Mouse (Mus musculus) cerebellum, adult 9-10 months (tissue): ENCODE results near the gene Mgat4b.

Experiments
- DNase-seq: peaks from one replicate; pipeline ENCODE4 v3.0.0; 2022

Gene Mgat4b

GRCm38 (mm10) chr11:50226406-50226805 lies 15.7 kb downstream of the Mgat4b start:
- DNase-seq: no peak

- no peak for DNase-seq
Measured at GRCm38 (mm10) chr11:50227226-50227625, 16.5 kb downstream of the Mgat4b start.

GRCm38 (mm10) chr11:50227736-50228135 lies 17.0 kb downstream of the Mgat4b start:
- peak; percentile 90 for DNase-seq

- peak; percentile 77 for DNase-seq
Measured at GRCm38 (mm10) chr11:50228772-50229171, 18.1 kb downstream of the Mgat4b start.

GRCm38 (mm10) chr11:50229252-50229910 lies 18.7 kb downstream of the Mgat4b start:
- DNase-seq: peak; percentile 97

DNA sequence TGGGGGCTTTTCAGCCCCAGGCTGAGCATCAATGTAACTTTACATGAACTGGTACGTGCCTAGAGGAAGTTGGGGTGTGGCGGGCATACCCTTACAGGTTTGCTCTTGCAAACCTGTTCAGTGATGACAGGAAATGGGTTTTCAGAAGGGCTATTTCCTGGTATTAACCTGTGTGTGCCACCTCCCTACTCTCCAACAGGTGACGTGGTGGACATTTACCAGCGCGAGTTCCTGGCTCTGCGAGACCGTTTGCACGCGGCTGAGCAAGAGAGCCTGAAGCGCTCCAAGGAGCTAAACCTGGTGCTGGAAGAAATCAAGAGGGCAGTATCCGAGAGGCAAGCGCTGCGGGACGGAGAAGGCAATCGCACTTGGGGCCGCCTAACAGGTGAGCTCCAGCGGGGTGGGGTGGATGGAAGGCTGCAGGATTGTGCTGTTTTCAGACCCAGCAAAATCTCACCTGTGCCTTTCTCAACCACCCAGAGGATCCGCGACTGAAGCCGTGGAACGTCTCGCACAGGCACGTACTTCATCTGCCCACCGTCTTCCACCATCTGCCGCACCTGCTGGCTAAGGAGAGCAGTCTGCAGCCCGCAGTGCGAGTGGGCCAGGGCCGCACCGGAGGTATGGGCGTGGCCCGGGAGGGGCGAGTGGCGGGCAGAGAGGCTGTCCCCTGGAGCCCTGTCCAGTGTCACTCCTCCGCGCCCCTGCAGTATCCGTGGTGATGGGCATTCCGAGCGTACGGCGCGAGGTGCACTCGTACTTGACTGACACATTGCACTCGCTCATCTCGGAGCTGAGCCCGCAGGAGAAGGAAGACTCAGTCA lies 20.0 kb downstream of the Mgat4b start:
- peak; percentile 57 for DNase-seq

DNA sequence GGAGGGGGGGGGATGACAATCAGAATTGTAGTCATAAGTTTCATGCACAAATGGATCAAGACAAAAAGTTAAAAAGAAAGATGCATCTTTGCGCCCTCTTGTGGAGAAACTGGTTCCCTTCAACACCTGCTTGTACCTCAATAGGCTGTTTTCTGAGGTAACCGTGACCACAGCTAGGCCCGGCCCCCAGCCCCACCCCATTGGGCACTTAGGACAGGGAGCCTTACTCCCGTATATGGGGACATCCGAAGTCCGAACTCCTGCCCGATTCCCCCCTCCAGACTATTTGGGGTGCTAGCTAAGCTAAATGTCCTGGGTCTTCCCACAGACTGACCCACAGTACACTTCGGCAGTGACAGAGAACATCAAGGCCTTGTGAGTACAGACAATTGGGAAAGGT lies 20.7 kb downstream of the Mgat4b start:
- peak; percentile 85 for DNase-seq

GRCm38 (mm10) chr11:50233022-50233421 lies 22.3 kb downstream of the Mgat4b start:
- peak; percentile 34 for DNase-seq

GRCm38 (mm10) chr11:50233993-50234392 lies 23.3 kb downstream of the Mgat4b start:
- peak; percentile 35 for DNase-seq

GRCm38 (mm10) chr11:50234606-50235005 lies 23.9 kb downstream of the Mgat4b start:
- DNase-seq: no peak

DNA sequence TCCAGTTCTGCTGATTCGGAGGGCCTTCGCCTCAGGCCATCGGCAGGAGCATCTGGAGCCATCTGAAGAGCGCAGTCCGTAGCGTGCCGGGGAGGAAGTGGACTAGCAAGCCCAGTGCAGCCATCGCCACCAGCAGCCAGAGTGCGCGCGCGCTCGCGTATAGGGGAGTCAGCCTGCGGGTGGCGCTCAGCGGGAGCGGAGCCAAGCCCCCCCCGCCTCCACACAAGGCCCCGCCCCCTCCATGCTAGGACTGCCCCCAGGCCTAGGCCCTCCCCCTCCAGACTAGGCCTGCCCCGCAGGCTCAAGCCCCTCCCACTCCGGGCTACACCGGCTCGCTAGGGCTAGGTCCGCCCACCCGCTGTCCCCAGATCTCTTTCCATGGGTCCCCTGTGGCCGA lies 25.8 kb downstream of the Mgat4b start:
- DNase-seq: peak; percentile 76

DNA sequence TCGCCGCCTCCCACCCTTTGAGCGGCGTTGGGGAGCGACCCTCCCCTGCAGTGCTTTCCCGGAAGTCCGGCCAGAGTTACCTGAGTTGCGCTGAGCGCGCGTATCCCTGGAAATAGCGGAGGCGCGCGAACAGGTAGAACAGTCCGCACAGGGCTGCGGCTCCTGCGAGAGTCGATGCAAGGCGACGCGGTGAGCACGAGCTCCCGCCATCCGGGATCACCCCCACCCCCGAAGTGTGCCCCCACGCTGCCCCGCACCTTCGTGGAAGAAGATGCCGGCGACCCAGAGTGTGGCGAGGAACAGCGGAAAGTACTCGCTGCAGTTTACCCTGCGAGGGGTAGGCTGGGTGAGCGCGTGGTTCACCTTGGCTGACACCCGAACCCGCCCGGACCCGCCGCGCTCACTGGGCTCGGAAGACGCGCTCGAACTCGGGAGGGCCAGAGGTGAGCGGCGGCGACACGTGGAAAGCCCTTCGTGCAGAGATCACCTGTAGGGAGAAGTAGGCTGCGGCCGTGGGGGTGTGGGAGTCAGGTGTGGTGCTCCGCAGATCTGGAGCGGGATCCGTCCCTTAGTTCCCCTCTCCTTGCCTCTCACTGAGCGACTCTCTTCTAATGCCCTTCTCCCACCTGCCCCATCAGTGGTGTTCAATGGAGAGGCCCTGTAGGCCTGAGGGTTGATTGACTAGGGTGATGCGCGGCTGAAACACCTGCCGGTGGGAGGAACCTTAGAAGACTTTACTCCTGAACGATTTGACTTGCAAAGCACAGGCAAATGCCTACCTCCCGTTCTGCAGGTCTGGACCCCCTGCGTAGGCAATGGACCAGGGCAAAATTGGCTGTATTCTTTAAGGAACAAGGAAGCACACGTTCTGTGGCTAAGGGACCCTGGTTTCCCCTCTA lies 26.5 kb downstream of the Mgat4b start:
- peak; percentile 47 for DNase-seq

DNA sequence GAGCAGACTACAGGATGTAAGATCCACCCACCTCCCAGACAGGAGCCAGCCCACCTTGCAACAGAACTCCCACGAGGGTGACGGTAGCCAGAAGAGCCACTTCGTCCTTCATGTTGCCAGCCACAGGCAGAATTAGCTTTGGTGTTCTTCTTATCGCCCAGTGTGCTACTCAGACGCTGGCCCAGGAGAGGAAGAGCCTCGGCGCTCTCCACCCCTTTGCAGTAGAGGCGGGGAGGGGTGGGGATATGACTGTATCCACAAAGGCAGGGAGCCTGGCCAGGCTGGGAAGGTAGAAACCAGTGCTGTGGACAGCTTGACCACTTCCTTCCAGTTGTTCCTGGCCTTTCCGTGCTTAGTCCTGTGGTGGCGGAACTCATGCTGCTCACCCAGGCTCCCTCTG lies 27.6 kb downstream of the Mgat4b start, which contains the start of gene Ltc4s:
Ltc4s (minus strand) TSS at position 293 of the 400 bp plus-strand sequence.
- no peak for DNase-seq

DNA sequence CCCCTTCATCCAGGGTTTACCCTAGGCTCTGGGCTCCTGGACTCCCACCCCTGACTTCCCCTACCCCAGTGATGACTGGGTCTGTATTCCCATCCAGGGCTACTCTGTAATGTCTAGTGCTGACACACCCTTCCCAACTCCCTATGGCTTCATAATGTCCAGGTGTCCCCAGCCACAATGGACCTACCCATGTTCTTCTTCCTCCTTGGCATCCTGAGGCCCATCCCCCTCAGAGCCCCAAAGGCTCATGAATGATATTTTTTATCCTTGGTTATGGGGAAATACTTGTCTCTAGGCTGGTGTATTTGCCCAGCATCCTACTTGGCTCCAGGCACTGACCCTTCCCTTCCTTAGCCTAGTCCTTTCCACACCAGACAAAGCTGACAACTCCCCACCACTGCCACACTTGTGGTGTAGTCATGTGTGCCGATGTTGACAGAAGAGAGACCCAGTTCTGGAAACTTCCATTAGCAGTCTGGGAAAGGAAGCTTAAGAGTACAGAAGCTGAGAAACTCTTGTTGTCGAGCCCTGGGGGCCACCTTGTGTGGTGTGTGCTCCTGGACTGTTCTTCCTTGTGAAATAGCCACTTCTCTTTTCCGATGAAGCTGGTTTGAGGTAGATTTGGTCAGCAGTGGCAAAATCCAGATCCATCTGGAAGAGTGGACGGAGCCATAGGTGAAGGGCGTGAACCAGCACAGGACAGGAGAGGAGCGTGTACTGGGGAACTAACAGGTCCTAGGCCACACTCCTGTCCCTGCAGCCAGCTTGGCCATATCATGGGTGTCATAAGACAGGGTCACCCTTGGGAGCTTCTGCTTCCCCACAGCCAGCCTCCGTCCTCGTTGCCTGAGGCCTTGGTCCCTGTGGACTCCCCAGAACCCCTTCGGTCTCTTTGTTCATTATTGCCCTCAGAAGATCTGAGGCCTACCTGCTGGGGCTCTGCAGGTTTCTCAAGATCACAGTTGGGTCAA lies 28.4 kb downstream of the Mgat4b start:
- no peak for DNase-seq

GRCm38 (mm10) chr11:50240235-50240911 lies 29.7 kb downstream of the Mgat4b start:
- DNase-seq: no peak

- DNase-seq: no peak
Measured at GRCm38 (mm10) chr11:50243926-50244325, 33.2 kb downstream of the Mgat4b start.

- DNase-seq: no peak
Measured at GRCm38 (mm10) chr11:50245269-50245668, 34.6 kb downstream of the Mgat4b start.

GRCm38 (mm10) chr11:50248473-50249171 lies 37.9 kb downstream of the Mgat4b start:
- no peak for DNase-seq

GRCm38 (mm10) chr11:50252166-50252565 lies 41.5 kb downstream of the Mgat4b start:
- DNase-seq: no peak

- no peak for DNase-seq
Measured at GRCm38 (mm10) chr11:50252684-50253265, 42.1 kb downstream of the Mgat4b start.
